Mouse (Mus musculus) induced T-regulatory cell, adult 2 months (primary cell): ENCODE data around the gene Pign.

Source experiments
- DNase-seq: peaks from one replicate; pipeline ENCODE4 v3.0.0-alpha.2; 2012; ENCODE audit warnings: low read depth

The Pign gene

GRCm38 (mm10) chr1:105663171-105663961 is at the start of gene Pign, which contains the start of gene Relch:
Pign (minus strand) TSS chr1:105663677.
Relch (plus strand) TSS chr1:105663861.
- DNase-seq = peak; percentile 100

- no peak for DNase-seq
These were observed 49.3 kb upstream of the Pign start for GRCm38 (mm10) chr1:105712822-105713221.

- peak; percentile 75 for DNase-seq
These were observed 47.8 kb upstream of the Pign start for GRCm38 (mm10) chr1:105711227-105711626.

- peak; percentile 44 for DNase-seq
These were observed 45.9 kb upstream of the Pign start for GRCm38 (mm10) chr1:105709415-105709814.

GRCm38 (mm10) chr1:105700984-105701530 is 37.6 kb upstream of the Pign start:
- peak; percentile 14 for DNase-seq

- no peak for DNase-seq
These were observed 32.1 kb upstream of the Pign start for GRCm38 (mm10) chr1:105695581-105695980.

GRCm38 (mm10) chr1:105685501-105685900 is 22.0 kb upstream of the Pign start:
- DNase-seq = no peak

GRCm38 (mm10) chr1:105680587-105680986 is 17.1 kb upstream of the Pign start:
- peak; percentile 50 for DNase-seq

GRCm38 (mm10) chr1:105674763-105675162 is 11.3 kb upstream of the Pign start:
- DNase-seq = no peak

- DNase-seq = no peak
These were observed 6.2 kb upstream of the Pign start for GRCm38 (mm10) chr1:105669700-105670099.

- DNase-seq = peak; percentile 53
These were observed 710 bp upstream of the Pign start for GRCm38 (mm10) chr1:105663962-105664812.

GRCm38 (mm10) chr1:105662820-105663170 is 682 bp downstream of the Pign start:
- DNase-seq = no peak

GRCm38 (mm10) chr1:105660015-105660414 is 3.5 kb downstream of the Pign start:
- peak; percentile 86 for DNase-seq

- DNase-seq = no peak
These were observed 9.5 kb downstream of the Pign start for GRCm38 (mm10) chr1:105653981-105654380.

GRCm38 (mm10) chr1:105650650-105651049 is 12.8 kb downstream of the Pign start:
- no peak for DNase-seq

GRCm38 (mm10) chr1:105644093-105644492 is 19.4 kb downstream of the Pign start:
- DNase-seq = no peak

GRCm38 (mm10) chr1:105630481-105630880 is 33.0 kb downstream of the Pign start:
- peak; percentile 58 for DNase-seq

- no peak for DNase-seq
These were observed 73.8 kb downstream of the Pign start for GRCm38 (mm10) chr1:105589673-105590072.

GRCm38 (mm10) chr1:105588697-105589096 is 74.8 kb downstream of the Pign start:
- no peak for DNase-seq

- DNase-seq = no peak
These were observed 80.7 kb downstream of the Pign start for GRCm38 (mm10) chr1:105582800-105583199.

- DNase-seq = no peak
These were observed 82.6 kb downstream of the Pign start for GRCm38 (mm10) chr1:105580909-105581308.

- no peak for DNase-seq
These were observed 97.4 kb downstream of the Pign start for GRCm38 (mm10) chr1:105566051-105566450.

GRCm38 (mm10) chr1:105564289-105564688 is 99.2 kb downstream of the Pign start:
- no peak for DNase-seq
